Mouse (Mus musculus) ovary, postnatal 36 days (tissue): ENCODE measurements around the gene Dnase1l3.

Experiments
- DNase-seq: peaks from one replicate; pipeline ENCODE4 v3.0.0; 2022; ENCODE audit warnings: low spot score, mixed read lengths

The Dnase1l3 gene

DNA sequence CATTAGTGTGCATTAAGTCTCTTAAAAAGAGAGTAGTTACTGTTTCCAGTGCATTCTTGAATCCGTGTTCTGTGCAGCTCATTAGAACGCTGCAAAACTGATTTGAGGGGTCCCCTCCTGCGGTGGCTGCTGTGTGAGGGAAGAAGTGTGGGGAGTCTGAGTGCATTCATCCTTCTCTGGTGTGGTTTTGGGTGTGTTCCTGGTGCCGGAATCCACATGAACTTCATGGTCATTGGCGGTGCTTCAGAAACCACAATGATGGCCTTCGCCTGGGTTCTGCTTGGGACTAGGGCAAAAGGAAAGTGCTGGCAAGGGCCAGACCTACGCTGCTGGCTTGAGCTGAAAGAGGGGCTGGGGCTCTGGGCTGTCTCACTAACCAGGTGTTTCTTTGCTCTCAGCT, 60.2 kb downstream of the Dnase1l3 start:
- peak; percentile 21 for DNase-seq

DNA sequence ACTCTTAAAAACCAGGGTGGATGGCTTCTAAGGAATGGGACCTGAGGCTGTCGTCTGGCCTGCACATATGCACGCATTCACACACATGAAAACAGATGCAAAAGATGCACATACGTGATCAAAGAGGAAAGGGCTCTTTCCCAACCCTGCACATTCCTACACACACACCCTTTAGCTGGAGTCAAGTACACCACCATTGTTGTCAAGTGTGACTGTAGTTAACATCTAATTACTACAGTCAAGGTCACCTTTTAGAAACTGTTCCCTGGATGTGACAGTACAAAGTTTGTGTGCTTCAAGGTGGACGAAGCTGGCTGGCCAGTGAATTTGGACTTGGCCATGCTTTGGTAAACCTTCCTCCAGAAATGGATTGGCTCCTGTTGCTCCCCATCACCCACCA, 62.2 kb downstream of the Dnase1l3 start:
- no peak for DNase-seq

DNA sequence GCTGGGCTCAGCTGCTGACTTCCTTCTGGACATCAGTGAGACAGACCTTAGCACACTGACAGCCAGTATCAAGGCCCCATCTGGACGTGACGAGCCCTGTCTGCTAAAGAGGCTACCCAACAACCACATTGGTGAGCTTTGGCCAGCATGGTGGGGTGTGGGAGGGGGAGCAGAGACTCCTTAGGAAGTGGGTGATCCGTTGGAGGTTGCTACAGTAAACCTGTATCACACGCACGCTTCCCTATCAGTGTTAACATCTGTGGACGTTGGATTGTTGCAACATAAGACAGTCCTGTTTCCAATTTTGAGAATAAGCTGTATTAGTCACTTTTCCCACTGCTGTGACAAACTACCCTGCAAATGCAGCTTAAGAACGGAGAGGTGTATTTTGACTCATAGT, 65.3 kb downstream of the Dnase1l3 start:
- DNase-seq, result no peak

DNA sequence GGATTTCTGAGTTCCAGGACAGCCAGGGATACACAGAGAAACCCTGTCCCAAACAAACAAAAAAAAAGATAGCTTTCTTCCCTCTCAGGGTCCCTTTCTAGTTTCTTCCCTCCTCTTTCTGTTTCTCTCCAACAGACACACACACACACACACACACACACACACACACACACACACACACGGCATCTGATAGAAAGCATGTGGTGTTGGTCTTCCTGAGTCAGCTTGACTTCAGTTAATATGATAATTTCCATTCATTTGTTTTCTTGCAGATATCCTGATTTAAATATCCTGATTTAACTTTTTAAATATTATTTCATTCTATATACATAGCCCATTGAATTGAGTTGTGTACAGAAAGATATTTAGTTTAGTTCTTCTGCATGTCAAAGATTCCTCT, 66.0 kb downstream of the Dnase1l3 start:
- no peak for DNase-seq

DNA sequence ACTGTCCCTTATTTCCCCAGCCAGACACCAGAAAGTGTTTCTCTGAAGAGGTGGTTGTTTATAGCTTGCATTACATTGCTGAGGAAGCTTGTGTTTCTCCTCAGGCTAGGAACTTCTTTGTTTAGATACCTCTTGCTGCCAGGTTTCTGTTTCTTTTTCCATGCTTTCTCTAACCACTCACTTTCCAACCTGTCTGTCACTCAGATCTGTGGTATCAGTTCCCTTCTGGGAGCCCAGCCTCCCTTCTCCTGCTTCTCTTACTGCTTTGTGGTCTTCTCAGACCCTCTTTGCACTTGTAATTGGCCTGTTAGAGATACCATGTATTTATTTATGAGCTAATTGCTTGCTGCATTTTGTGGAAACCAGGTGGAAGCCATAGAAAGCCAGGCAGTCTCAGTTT, 70.7 kb downstream of the Dnase1l3 start:
- DNase-seq, result no peak

DNA sequence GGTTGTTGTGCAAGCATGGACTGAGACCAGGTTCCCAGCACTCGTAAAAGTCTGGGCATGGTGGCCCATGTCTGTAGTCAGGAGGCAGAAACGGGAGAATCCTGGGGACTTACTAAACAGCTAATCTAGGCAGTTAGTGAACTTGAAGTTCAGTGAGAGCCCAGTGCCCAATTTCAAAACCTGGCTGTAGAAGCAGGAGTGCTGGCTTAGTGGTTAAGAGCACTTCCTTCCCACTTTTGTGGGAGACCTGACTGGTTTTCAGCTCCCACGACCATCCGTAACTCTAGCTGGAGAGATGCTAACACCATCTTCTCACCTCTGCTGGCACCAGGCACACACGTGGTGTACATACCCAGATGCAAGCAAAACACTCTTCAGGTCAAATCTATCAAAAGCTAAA, 72.9 kb downstream of the Dnase1l3 start:
- no peak for DNase-seq

DNA sequence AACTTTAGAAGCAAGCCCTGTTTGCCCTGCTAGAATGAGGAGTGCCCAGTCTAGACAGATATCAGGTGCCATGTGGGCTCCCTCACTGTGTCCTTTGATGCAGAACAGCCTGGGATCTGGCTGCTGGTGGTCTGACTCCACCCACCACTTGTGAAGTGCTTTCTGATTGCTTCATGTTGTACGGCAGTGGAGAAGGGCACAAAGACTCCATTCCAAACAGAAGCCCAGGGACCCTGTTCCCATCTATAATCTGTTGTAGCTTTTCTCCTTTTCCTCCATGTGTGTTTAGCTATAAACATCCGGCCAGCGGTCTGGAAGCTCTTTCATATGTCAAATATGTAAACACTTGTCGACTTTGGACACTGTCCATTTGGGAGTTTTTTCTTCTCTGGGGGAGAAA, 74.5 kb downstream of the Dnase1l3 start:
- no peak for DNase-seq

DNA sequence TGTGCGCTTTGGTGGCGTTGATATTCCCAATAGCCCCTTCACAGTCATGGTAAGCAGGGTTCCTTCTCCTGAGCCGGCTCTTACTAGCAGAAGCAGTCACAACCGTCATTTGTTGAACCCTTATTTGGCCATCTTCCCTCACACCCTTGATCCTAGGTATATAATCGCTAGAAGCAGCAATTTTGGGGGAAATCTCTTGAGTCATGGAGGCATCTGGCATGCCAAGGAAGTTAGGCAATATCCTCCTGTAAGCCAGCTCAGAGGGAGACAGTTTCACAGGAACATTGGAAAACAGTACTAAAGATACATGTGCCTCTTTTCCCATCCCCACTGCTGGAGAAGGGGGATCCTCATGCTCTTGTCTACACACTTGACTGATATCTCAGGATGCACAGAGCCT, 75.1 kb downstream of the Dnase1l3 start:
- no peak for DNase-seq

DNA sequence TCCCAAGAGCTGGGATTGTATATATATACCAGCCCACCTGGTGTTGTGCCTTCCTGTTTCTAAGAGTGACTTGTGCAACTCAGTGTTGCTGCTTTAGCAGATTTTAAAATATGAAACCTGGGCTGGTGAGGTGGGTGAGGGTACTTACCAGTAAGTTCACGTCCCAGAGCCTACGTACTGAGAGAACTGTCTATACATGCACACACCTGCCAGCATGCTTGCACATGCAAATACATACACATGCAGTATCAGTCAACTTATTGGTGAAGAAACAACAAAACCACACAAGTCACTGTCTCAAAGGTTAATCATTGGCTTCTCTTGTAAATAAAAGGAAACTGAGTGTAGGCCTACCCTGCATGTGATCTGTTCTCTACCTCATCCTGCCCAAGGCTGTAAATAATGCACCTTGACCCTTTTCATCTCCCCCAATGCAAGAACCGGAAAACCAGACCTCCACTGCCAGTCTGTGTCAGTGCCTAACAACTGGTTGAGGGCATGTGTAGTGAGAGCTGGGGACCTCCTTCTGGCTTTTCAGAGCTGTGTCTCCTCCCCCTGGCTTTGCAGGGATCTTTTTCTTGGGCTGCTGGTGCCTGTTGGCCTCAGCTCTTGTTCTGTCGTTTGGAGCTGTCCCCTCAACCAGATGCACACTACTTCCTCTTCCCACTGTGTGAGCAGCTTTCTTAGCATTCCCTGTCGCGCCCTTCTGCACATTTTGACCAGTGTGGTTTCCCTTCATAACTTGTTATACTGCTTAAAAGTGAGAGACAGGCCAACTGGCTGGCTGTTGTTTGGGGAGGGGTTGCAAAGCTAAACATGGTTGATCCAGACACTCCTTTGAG, 76.0 kb downstream of the Dnase1l3 start:
- DNase-seq, result no peak
